Mouse (Mus musculus) frontal cortex, postnatal 36 days (tissue): ENCODE data around the gene Stra6l.

ENCODE experiments used
- DNase-seq, 2 experiments: peaks; one replicate each; pipeline ENCODE4 v3.0.0; 2022; ENCODE audit warnings: low spot score in 2 of 2

Gene Stra6l

GRCm38 (mm10) chr4:45844355-45844754 lies 4.1 kb upstream of the Stra6l start:
- peak; percentile 51 to 63 for DNase-seq

DNA sequence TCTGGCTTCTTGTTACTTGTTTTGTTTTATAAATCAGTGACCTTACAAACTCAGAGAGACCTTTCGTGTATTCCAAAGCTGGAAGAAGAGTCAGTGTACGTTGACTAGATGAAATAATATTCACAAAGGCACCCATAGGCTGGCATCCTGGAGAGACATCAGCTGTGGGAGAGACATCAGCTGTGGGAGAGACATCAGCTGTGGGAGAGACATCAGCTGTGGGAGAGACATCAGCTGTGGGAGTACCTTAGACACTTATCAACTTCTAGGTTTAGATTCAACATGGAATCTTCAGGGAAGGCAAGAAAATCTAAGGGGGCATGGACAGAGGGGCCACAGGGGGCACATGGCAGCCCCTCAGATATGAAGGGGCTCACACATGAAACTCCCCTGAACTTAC lies 2.2 kb upstream of the Stra6l start:
- DNase-seq = no peak

DNA sequence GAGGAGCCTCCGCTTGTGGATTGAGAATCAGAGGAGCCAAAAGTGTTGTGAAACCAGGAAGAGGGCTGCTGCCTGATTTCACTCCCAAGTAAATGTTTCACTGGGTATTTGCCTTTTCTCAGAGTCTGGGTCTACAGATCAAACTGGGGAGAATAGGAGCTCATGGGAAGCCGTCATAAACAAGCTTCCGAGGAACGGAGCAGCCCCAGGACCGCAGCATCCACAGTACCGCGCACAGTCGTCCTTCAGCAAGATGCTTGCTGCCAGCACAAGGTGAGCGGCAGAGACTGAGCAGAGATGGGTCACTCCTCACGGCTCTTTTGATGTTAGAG lies 327 bp downstream of the Stra6l start:
- DNase-seq = no peak

DNA sequence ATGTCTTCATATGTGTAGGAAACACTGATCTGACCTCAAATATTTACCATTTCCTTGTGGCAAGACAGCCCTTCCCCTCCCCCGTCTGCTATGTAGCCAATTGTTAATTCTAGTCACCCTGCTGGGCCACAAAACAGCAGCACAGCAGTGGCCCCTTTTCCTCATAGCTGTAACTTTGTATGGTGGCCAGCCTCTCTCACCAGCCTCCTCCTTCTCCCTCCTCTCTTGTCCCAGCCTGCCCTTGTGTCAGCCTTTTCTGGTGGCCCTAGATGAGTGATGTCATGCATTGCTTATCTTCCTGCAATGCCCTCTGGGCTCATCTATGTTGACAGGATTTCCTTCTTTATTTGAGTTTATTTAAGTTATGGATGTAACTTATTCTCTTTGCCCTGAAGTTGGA lies 955 bp downstream of the Stra6l start:
- DNase-seq = no peak

GRCm38 (mm10) chr4:45851640-45852051 lies 3.2 kb downstream of the Stra6l start:
- DNase-seq = no peak

DNA sequence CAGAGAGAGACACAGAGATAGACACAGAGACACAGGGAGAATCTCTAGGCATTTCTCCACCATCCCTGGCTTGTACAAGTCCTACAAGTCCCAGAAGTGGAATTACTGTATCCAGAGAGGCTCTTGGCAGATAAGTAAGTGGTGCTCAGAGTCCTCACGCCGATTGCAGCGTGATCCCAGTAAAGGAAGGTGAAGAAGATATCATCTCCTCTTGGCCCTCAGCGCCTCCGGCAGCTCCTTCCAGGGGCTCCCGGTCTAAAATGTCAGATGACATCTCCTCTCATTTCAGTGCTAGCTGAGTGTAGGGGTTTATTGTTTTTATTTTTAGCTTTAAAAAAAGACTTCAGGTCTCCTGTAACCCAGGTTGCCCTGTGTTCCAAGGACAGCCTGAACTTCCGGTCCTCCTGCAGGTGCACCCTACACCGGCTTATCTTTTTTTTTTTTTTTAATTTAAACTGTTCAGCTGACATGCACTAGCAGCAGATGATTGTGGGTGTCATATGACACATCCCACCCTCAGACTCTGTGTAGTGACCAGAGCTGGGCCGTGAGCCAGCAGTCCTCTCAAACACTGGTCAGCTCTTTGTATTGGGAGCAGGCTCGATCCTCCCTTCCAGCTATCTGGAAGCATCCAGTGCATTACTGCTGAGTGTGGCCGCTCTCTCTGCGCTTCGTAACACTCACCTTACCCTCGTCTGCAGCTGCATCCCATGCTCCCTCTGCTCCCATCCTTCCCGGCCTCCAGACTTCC lies 5.2 kb downstream of the Stra6l start:
- no peak for DNase-seq

GRCm38 (mm10) chr4:45855803-45856424 lies 7.5 kb downstream of the Stra6l start:
- peak; percentile 73 for DNase-seq

- DNase-seq = no peak
Observed at GRCm38 (mm10) chr4:45861160-45861559, 12.7 kb downstream of the Stra6l start.

GRCm38 (mm10) chr4:45867416-45867815 lies 19.0 kb downstream of the Stra6l start:
- no peak for DNase-seq

GRCm38 (mm10) chr4:45869021-45869815 lies 20.8 kb downstream of the Stra6l start:
- no peak for DNase-seq

GRCm38 (mm10) chr4:45872147-45872546 lies 23.7 kb downstream of the Stra6l start:
- no peak for DNase-seq

GRCm38 (mm10) chr4:45878929-45879328 lies 30.5 kb downstream of the Stra6l start:
- DNase-seq = peak; percentile 5 to 43

DNA sequence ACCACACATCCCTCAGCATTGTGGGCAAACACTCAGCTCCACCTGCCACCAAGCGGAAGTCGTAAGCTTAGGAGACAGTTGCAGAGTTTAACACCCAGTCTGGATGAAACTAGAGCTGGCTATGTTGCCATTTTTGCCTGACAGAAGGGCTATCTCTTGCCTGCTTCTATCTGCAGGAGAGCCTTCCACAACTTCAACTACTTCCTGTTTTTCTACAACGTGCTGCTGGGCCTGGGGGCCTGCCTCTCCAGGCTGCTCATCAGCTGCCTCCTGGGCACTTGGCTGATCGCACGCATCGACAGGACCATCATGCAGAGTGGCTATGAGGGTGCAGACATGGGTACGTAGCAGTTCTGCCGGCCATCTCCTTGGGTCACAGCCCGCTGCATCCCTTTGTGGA lies 34.1 kb downstream of the Stra6l start:
- DNase-seq = no peak

GRCm38 (mm10) chr4:45883250-45883649 lies 34.8 kb downstream of the Stra6l start:
- DNase-seq = no peak

DNA sequence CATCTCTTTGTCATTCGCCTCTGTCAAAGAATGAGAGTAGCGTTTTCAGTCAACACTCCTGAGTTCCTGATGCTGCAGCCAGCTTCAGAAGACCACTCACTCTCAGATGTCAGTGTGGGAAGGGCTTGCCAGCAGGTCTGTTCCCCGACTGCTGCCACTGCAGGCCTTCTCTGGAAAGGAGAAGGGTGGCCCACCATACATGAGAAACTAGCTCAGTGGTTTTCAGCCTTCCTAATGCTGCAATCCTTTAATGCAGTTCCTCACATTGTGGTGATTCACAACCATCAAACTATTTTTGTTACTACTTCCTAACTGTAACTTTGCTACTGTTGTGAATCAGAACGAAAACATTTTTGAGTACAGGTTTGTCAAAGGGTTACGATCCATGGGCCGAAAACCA lies 41.0 kb downstream of the Stra6l start:
- DNase-seq = no peak

- DNase-seq = peak; percentile 25 to 26
Observed at GRCm38 (mm10) chr4:45890066-45890761, 41.8 kb downstream of the Stra6l start, which contains the start of gene Ccdc180. Gene Ccdc180 (plus strand): TSS chr4:45890303.

GRCm38 (mm10) chr4:45896425-45897081 lies 48.1 kb downstream of the Stra6l start:
- DNase-seq = no peak

DNA sequence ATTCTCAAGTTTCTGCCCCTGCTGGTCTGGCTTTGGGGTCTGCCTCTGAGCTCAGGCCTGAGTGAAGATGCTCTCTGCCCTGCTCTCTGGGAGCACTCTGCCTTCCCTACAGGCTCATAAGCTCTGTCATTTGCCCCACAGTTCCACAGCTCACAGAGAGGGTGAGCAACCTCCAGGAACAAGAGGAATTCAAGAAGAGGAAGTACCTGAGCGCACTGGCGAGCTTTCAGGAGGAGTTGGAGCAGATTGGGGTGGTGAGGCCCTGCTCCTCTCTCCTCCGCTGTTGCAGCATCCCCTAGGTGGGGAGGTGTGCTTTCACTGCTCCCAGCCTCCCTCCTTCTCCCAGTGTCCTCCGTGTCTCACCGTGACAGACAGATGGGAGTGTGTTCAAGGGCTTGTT lies 49.9 kb downstream of the Stra6l start:
- no peak for DNase-seq

GRCm38 (mm10) chr4:45909256-45909655 lies 60.8 kb downstream of the Stra6l start:
- peak; percentile 43 for DNase-seq

GRCm38 (mm10) chr4:45909924-45910323 lies 61.5 kb downstream of the Stra6l start:
- DNase-seq = no peak

GRCm38 (mm10) chr4:45911256-45911655 lies 62.8 kb downstream of the Stra6l start:
- DNase-seq = no peak

- DNase-seq = no peak
Observed at GRCm38 (mm10) chr4:45911876-45912275, 63.4 kb downstream of the Stra6l start.
